Mouse (Mus musculus): ENCODE measurements around the gene Crtac1. TPM values are rescaled to one million over a fixed set of nuclear protein-coding genes. Genes with fewer than 3 reads are reported as not detected.

Gene Crtac1
- polyA plus RNA-seq, 1 experiment = 0.48 TPM

DNA sequence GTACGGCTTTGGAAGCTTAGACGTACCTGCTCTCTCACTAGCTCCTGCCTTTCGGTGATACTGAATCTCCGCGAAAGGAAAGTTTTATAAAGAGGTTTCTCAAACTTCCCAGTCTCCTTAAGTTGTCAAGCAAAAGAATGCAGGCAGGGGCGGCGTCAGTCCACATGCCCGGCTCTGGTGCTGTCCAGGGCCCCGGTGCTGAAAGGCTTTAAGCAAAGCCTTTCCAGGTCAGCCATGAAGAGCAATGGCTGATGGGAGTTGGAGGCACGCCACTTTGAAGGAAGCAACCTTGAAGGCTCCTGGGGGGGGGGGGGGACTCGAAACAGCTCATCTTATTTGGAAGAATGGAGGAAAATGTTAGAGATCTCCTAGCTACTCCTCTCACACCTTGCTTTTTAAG, 34.3 kb downstream of the Crtac1 start:
- 19% methylated on average over 11 of the region's 11 CpGs for WGBS
- Histone ChIP-seq H3K4me3 (ENCODE audit: low read depth, low read length) (no peak overlapping the region), H3K4me1 (ENCODE audit: control insufficient read depth, insufficient read depth, insufficient read length, low read length) (no peaks in the 10 kb centered on the region), H3K27ac (ENCODE audit: insufficient read depth, low read depth, low read length) (no peak overlapping the region), H3K27me3 (ENCODE audit: control insufficient read depth, insufficient read depth, low read length) (0 out of 2 replicates have a peak, but pooled peaks cover 2% of the 10 kb centered on the region), H3K36me3 (ENCODE audit: control insufficient read depth, insufficient read depth, low read length) (no peaks in the 10 kb centered on the region)
- TF ChIP-seq CTCF (IDR thresholded peaks at IDR 0.05; ENCODE audit: extremely low read depth, insufficient read length, insufficient replicate concordance, low read depth, low read length) = no peak

DNA sequence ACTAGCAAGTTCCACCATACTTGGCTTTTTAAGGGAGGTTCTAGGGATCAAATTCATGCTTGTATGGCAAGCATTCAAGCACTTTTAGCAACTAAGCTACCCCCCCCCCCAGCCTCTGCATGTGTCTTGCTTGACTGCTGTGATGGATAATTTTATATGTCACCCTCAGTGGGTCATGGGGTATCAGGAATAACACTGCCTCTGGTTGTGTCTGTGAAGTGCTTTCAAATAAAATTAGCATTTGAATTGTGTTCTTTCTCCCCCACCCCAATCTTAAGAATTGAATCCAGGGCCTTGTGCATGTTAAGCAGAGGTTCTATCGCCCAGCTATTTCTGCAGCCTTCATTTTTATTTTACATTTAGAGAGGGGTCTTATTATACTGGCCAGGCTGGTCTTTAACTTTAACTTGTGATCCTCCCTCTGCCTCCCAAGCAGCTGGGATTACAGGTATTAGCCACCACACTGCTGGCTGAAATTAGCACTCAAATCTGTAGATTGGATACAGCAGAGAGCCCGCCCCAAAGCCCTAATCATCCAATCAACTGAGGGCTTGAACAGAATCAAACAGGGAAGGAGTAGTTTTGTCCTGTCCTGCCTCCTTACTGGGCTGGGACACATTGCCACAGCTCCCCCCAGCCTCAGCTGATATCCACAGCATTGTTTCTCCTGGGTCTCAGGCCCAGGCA, 36.6 kb downstream of the Crtac1 start:
- Histone ChIP-seq H3K4me1 (ENCODE audit: control insufficient read depth, insufficient read depth, insufficient read length, low read length) (no peaks in the 10 kb centered on the region), H3K36me3 (ENCODE audit: control insufficient read depth, insufficient read depth, low read length) (no peaks in the 10 kb centered on the region), H3K27ac (ENCODE audit: insufficient read depth, low read depth, low read length) (no peak overlapping the region), H3K4me3 (ENCODE audit: low read depth, low read length) (no peak overlapping the region), H3K27me3 (ENCODE audit: control insufficient read depth, insufficient read depth, low read length) (no peaks in the 10 kb centered on the region)
- 58% methylated on average over 2 of the region's 2 CpGs for WGBS
- TF ChIP-seq CTCF (IDR thresholded peaks at IDR 0.05; ENCODE audit: extremely low read depth, insufficient read length, insufficient replicate concordance, low read depth, low read length) (no peak), POLR2A (IDR thresholded peaks at IDR 0.05; ENCODE audit: low read depth, low read length) (no peak)

DNA sequence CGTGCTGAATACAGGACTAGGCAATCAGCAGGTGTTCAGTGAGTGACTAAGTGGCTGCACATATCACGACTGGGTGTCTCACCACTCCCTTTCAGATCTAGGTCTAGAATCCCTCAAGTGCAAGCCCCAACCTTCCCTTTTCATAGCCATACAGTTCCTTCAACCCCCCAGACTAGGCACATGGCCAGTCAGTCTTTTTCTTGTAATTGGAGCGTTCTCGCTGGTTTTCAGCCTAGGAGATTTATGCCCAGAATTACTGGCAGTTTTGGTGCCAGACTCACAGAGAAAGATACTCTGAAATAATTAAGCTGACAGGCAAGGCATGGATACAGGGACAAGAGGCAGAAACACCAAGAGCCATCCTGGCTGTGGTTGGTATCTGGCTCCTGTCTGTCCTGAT, 37.7 kb downstream of the Crtac1 start:
- no peak overlapping the region for H3K27ac ChIP-seq (ENCODE audit: insufficient read depth, low read depth, low read length)
- H3K27me3 ChIP-seq (ENCODE audit: control insufficient read depth, insufficient read depth, low read length) = no peaks in the 10 kb centered on the region
- TF ChIP-seq CTCF (IDR thresholded peaks at IDR 0.05; ENCODE audit: extremely low read depth, insufficient read length, insufficient replicate concordance, low read depth, low read length) (no peak), POLR2A (IDR thresholded peaks at IDR 0.05; ENCODE audit: low read depth, low read length) (no peak)
- H3K4me1 ChIP-seq (ENCODE audit: control insufficient read depth, insufficient read depth, insufficient read length, low read length) = no peaks in the 10 kb centered on the region
- H3K36me3 ChIP-seq (ENCODE audit: control insufficient read depth, insufficient read depth, low read length) = no peaks in the 10 kb centered on the region
- H3K4me3 ChIP-seq (ENCODE audit: low read depth, low read length) = no peak overlapping the region
- 82% methylated on average over 4 of the region's 4 CpGs for WGBS

DNA sequence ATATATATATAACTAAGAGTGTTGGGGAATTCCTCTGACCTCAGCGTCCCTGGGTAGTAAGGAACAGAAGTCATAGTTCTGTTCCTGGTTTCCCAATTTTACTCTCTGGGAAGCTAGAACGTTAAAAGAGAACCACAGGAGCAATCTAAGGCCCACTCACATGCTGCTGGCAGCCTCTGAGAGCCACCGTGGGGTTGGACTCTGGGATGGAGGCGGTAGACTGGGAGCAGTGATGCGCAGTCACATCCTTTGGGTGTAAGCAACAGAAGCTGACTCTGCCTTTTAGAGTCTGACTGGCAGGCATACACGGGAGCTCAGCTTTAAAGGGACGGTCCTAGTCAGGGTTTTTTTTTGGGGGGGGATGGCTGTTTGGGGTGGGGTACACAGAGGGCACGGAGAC, 39.5 kb downstream of the Crtac1 start:
- Histone ChIP-seq H3K36me3 (ENCODE audit: control insufficient read depth, insufficient read depth, low read length) (no peaks in the 10 kb centered on the region), H3K27ac (ENCODE audit: insufficient read depth, low read depth, low read length) (no peak overlapping the region), H3K4me1 (ENCODE audit: control insufficient read depth, insufficient read depth, insufficient read length, low read length) (no peaks in the 10 kb centered on the region), H3K4me3 (ENCODE audit: low read depth, low read length) (no peak overlapping the region), H3K27me3 (ENCODE audit: control insufficient read depth, insufficient read depth, low read length) (no peaks in the 10 kb centered on the region)
- 82% methylated on average over 8 of the region's 8 CpGs for WGBS
- TF ChIP-seq POLR2A (IDR thresholded peaks at IDR 0.05; ENCODE audit: low read depth, low read length) = no peak
- no peak for TF ChIP-seq CTCF (IDR thresholded peaks at IDR 0.05; ENCODE audit: extremely low read depth, insufficient read length, insufficient replicate concordance, low read depth, low read length)

DNA sequence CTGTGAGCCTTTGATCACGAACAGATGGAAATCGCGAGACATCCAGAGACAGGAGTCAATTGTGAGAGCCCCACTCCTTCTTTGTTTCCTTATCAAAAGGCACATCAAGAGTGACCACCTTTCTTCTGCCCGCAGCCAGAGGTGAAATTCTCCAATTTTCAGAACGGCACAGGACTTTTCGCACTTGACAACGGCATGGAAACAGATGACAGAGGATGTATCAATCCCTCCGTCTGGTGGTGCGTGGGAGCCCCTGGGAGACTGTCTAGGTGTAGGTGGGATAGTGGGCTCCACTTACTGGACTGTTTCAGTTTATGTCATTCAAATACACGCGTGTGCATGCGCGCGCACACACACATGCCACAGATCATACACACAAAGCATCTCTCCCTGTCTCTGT, 42.0 kb downstream of the Crtac1 start:
- no peaks in the 10 kb centered on the region for H3K27me3 ChIP-seq (ENCODE audit: control insufficient read depth, insufficient read depth, low read length)
- no peaks in the 10 kb centered on the region for H3K36me3 ChIP-seq (ENCODE audit: control insufficient read depth, insufficient read depth, low read length)
- TF ChIP-seq CTCF (IDR thresholded peaks at IDR 0.05; ENCODE audit: extremely low read depth, insufficient read length, insufficient replicate concordance, low read depth, low read length) (no peak), POLR2A (IDR thresholded peaks at IDR 0.05; ENCODE audit: low read depth, low read length) (no peak)
- H3K4me3 ChIP-seq (ENCODE audit: low read depth, low read length) = no peak overlapping the region
- 88% methylated on average over 14 of the region's 14 CpGs for WGBS
- H3K4me1 ChIP-seq (ENCODE audit: control insufficient read depth, insufficient read depth, insufficient read length, low read length) = no peaks in the 10 kb centered on the region
- no peak overlapping the region for H3K27ac ChIP-seq (ENCODE audit: insufficient read depth, low read depth, low read length)

DNA sequence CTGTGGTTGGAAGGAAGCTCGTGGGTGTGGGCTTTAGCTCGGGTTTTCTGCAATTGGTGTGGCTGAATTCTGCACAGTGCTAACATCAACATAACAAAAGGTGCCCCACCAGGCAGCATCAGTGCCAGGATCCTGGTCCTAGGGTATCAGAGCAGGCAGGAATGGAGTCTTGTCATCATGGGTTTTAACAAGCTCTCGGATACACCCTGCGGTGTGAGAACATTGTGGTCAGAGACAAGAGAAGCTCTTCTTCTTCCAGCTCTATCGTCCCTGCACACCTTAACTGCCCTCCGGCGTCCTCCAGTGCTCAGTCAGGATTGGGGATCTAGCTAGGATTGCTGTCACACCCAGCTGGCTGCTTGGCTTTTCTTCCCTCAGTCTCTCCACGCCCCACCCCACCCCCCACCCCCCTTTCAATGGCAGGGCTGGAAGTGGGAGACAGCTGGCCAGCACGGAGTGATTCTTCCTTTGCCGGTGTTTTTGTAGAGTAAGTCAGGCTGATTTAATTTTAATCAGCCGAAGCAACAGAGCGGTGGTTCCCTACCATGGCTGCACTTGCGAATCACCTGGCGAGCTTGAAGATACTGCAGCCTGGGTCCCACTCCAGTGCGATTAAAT, 46.5 kb downstream of the Crtac1 start:
- Histone ChIP-seq H3K27ac (ENCODE audit: insufficient read depth, low read depth, low read length) (no peak overlapping the region), H3K4me1 (ENCODE audit: control insufficient read depth, insufficient read depth, insufficient read length, low read length) (no peaks in the 10 kb centered on the region), H3K4me3 (ENCODE audit: low read depth, low read length) (no peak overlapping the region), H3K27me3 (ENCODE audit: control insufficient read depth, insufficient read depth, low read length) (peaks cover 14% of the 10 kb centered on the region), H3K36me3 (ENCODE audit: control insufficient read depth, insufficient read depth, low read length) (no peaks in the 10 kb centered on the region)
- TF ChIP-seq POLR2A (IDR thresholded peaks at IDR 0.05; ENCODE audit: low read depth, low read length) (no peak), CTCF (IDR thresholded peaks at IDR 0.05; ENCODE audit: extremely low read depth, insufficient read length, insufficient replicate concordance, low read depth, low read length) (no peak)
- 26% methylated on average over 15 of the region's 15 CpGs for WGBS

DNA sequence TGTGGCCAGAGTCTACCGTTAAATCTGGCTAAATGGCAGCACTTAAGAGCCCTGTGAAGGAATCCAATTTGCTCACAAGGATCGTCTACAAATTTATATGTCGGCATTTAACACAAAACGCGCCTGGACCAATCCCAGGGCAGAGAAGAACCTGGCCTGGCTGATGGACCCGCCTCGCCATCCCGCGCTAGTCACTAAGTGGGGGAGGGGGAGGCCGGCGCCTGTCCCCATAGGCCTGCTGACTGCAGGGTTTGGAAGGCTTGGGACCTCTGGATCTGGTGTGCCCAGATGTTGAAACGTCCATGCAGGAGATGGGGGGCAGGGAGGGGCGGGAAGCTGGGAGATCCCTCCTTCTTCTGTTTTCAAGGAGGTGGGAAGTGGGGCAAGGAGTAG, 50.6 kb downstream of the Crtac1 start:
- Histone ChIP-seq H3K4me1 (ENCODE audit: control insufficient read depth, insufficient read depth, insufficient read length, low read length) (no peaks in the 10 kb centered on the region), H3K4me3 (ENCODE audit: low read depth, low read length) (no peak overlapping the region), H3K27me3 (ENCODE audit: control insufficient read depth, insufficient read depth, low read length) (peaks cover 14% of the 10 kb centered on the region), H3K27ac (ENCODE audit: insufficient read depth, low read depth, low read length) (no peak overlapping the region), H3K36me3 (ENCODE audit: control insufficient read depth, insufficient read depth, low read length) (no peaks in the 10 kb centered on the region)
- 5% methylated on average over 13 of the region's 13 CpGs for WGBS
- TF ChIP-seq CTCF (IDR thresholded peaks at IDR 0.05; ENCODE audit: extremely low read depth, insufficient read length, insufficient replicate concordance, low read depth, low read length) = no peak
- TF ChIP-seq POLR2A (IDR thresholded peaks at IDR 0.05; ENCODE audit: low read depth, low read length) = no peak
